Mouse (Mus musculus) heart, embryonic 15.5 days (tissue): ENCODE measurements around the gene Filip1. TPM values are rescaled to one million over a fixed set of nuclear protein-coding genes. Genes with fewer than 3 reads are reported as not detected.

Experiments used
- ATAC-seq: fragments of 200-750 bp; cut with Nextera tagmentation; replicated peaks from 2 replicates; pipeline ENCODE4 v1.8.0; 2017; ENCODE audit warnings: low read depth, moderate TSS enrichment; ENCODE audit not compliant: insufficient number of reproducible peaks, insufficient read depth, low FRiP score
- H3K27ac ChIP-seq: fragments of 300-500 bp; sonication (generic); 2 replicates; pipeline ENCODE4 v1.5.1; 2015; ENCODE audit warnings: mild to moderate bottlenecking, inconsistent platforms
- H3K27me3 ChIP-seq: fragments of 300-500 bp; sonication (generic); 2 replicates; pipeline ENCODE4 v1.6.1; 2015; ENCODE audit warnings: inconsistent platforms
- H3K36me3 ChIP-seq: fragments of 300-500 bp; sonication (generic); 2 replicates; pipeline ENCODE4 v1.6.1; 2015; ENCODE audit warnings: mild to moderate bottlenecking, inconsistent platforms
- H3K4me1 ChIP-seq: fragments of 300-500 bp; sonication (generic); replicated peaks from 2 replicates; pipeline ENCODE4 v1.6.1; 2015; ENCODE audit warnings: inconsistent platforms
- H3K4me2 ChIP-seq: fragments of 300-500 bp; sonication (generic); 2 replicates; pipeline ENCODE4 v1.6.1; 2015; ENCODE audit warnings: inconsistent platforms, mild to moderate bottlenecking, moderate library complexity
- H3K4me3 ChIP-seq: fragments of 300-500 bp; sonication (generic); 2 replicates; pipeline ENCODE4 v1.5.1; 2015; ENCODE audit warnings: mild to moderate bottlenecking, inconsistent platforms
- H3K9ac ChIP-seq: fragments of 300-500 bp; sonication (generic); 2 replicates; pipeline ENCODE4 v1.6.1; 2015; ENCODE audit warnings: mild to moderate bottlenecking, inconsistent platforms
- H3K9me3 ChIP-seq: fragments of 300-500 bp; sonication (generic); replicated peaks from 2 replicates; pipeline ENCODE4 v1.6.1; 2016; ENCODE audit warnings: inconsistent platforms
- WGBS: fragments of 180-500 bp; shearing (Covaris S2); methylation state at CpG from one replicate; pipeline ENCODE4 v1.1.7; 2015; ENCODE audit warnings: mixed read lengths; 5-methylcytosine and 5-hydroxymethylcytosine counted together
- polyA plus RNA-seq: library from polyadenylated mRNA; unstranded; fragments of >200 nt; fragmentation: Nextera tagmentation; extraction: Ambion mirVana; gene quantifications from 2 replicates; pipeline ENCODE4 v1.2.1, GENCODE M21; 2015

Filip1 gene
- polyA plus RNA-seq, 1 experiment from 2014 or later = 36.6 TPM

GRCm38 (mm10) chr9:79965600-79966392 lies 46.9 kb downstream of the Filip1 start:
- ATAC-seq = no peak
- Histone ChIP-seq H3K9ac (no peak overlapping the region), H3K27ac (peak overlapping the region; percentile 22; the same call in 1 of the 2 replicates), H3K4me1 (peaks cover 67% of the 10 kb centered on the region), H3K4me3 (no peak overlapping the region), H3K36me3 (no peaks in the 10 kb centered on the region), H3K27me3 (no peaks in the 10 kb centered on the region), H3K4me2 (peak overlapping the region; percentile 35; the same call in 1 of the 2 replicates), H3K9me3 (no peaks in the 10 kb centered on the region)
- 55% methylated on average over 14 of the region's 14 CpGs for WGBS

- H3K9ac ChIP-seq = no peak overlapping the region
- no peak overlapping the region for H3K27ac ChIP-seq
- H3K9me3 ChIP-seq = no peaks in the 10 kb centered on the region
- no peak overlapping the region for H3K4me3 ChIP-seq
- 72% methylated on average over 5 of the region's 5 CpGs for WGBS
- no peak for ATAC-seq
- H3K4me2 ChIP-seq = no peak overlapping the region
- peaks cover 63% of the 10 kb centered on the region for H3K4me1 ChIP-seq
- H3K36me3 ChIP-seq = no peaks in the 10 kb centered on the region
- H3K27me3 ChIP-seq = no peaks in the 10 kb centered on the region
These were observed 47.6 kb downstream of the Filip1 start for GRCm38 (mm10) chr9:79965003-79965402.

- Histone ChIP-seq H3K27ac (peak overlapping the region; percentile 66), H3K4me1 (peaks cover 40% of the 10 kb centered on the region), H3K36me3 (no peaks in the 10 kb centered on the region), H3K4me2 (peak overlapping the region; percentile 36), H3K9ac (peak overlapping the region; percentile 25; the same call in 1 of the 2 replicates), H3K27me3 (no peaks in the 10 kb centered on the region), H3K9me3 (no peaks in the 10 kb centered on the region), H3K4me3 (peak overlapping the region; percentile 4)
- peak; percentile 84 for ATAC-seq
- WGBS = 45% methylated on average over 16 of the region's 16 CpGs
These were observed 50.9 kb downstream of the Filip1 start for GRCm38 (mm10) chr9:79961630-79962285.

GRCm38 (mm10) chr9:79960453-79960852 lies 52.2 kb downstream of the Filip1 start:
- no peak for ATAC-seq
- 71% methylated on average over 6 of the region's 6 CpGs for WGBS
- H3K36me3 ChIP-seq = no peaks in the 10 kb centered on the region
- H3K9ac ChIP-seq = no peak overlapping the region
- H3K4me2 ChIP-seq = no peak overlapping the region
- no peak overlapping the region for H3K4me3 ChIP-seq
- H3K9me3 ChIP-seq = no peaks in the 10 kb centered on the region
- H3K27ac ChIP-seq = no peak overlapping the region
- H3K27me3 ChIP-seq = no peaks in the 10 kb centered on the region
- H3K4me1 ChIP-seq = peaks cover 35% of the 10 kb centered on the region

GRCm38 (mm10) chr9:79958395-79958794 lies 54.3 kb downstream of the Filip1 start:
- H3K36me3 ChIP-seq = no peaks in the 10 kb centered on the region
- H3K27ac ChIP-seq = no peak overlapping the region
- H3K9me3 ChIP-seq = no peaks in the 10 kb centered on the region
- no peak for ATAC-seq
- H3K4me3 ChIP-seq = no peak overlapping the region
- H3K4me1 ChIP-seq = peaks cover 33% of the 10 kb centered on the region
- WGBS = 42% methylated on average over 3 of the region's 3 CpGs
- no peak overlapping the region for H3K9ac ChIP-seq
- no peaks in the 10 kb centered on the region for H3K27me3 ChIP-seq
- H3K4me2 ChIP-seq = no peak overlapping the region

- Histone ChIP-seq H3K9me3 (no peaks in the 10 kb centered on the region), H3K36me3 (peaks cover 5% of the 10 kb centered on the region; the same call in 1 of the 2 replicates), H3K4me3 (no peak overlapping the region), H3K27ac (no peak overlapping the region), H3K27me3 (no peaks in the 10 kb centered on the region), H3K9ac (no peak overlapping the region), H3K4me1 (peaks cover 42% of the 10 kb centered on the region), H3K4me2 (no peak overlapping the region)
- WGBS = 23% methylated on average over 5 of the region's 5 CpGs
- ATAC-seq = no peak
These were observed 57.7 kb downstream of the Filip1 start for GRCm38 (mm10) chr9:79954944-79955343.

- 31% methylated on average over 8 of the region's 8 CpGs for WGBS
- Histone ChIP-seq H3K36me3 (peaks cover 5% of the 10 kb centered on the region; the same call in 1 of the 2 replicates), H3K9ac (no peak overlapping the region), H3K4me1 (peaks cover 41% of the 10 kb centered on the region), H3K4me2 (peak overlapping the region; percentile 31), H3K27me3 (no peaks in the 10 kb centered on the region), H3K4me3 (no peak overlapping the region), H3K27ac (peak overlapping the region; percentile 82), H3K9me3 (no peaks in the 10 kb centered on the region)
- ATAC-seq = peak; percentile 84
These were observed 60.7 kb downstream of the Filip1 start for GRCm38 (mm10) chr9:79951984-79952383.

GRCm38 (mm10) chr9:79951339-79951738 lies 61.3 kb downstream of the Filip1 start:
- WGBS = 81% methylated on average over 5 of the region's 5 CpGs
- H3K27ac ChIP-seq = peak overlapping the region; percentile 82
- no peaks in the 10 kb centered on the region for H3K9me3 ChIP-seq
- H3K9ac ChIP-seq = no peak overlapping the region
- no peak for ATAC-seq
- no peak overlapping the region for H3K4me3 ChIP-seq
- H3K4me1 ChIP-seq = peaks cover 41% of the 10 kb centered on the region
- H3K36me3 ChIP-seq = peaks cover 5% of the 10 kb centered on the region; the same call in 1 of the 2 replicates
- H3K4me2 ChIP-seq = peak overlapping the region; percentile 31; the same call in 1 of the 2 replicates
- H3K27me3 ChIP-seq = no peaks in the 10 kb centered on the region

GRCm38 (mm10) chr9:79950666-79951065 lies 62.0 kb downstream of the Filip1 start:
- Histone ChIP-seq H3K27me3 (no peaks in the 10 kb centered on the region), H3K4me2 (no peak overlapping the region), H3K9me3 (no peaks in the 10 kb centered on the region), H3K4me3 (no peak overlapping the region), H3K36me3 (peaks cover 5% of the 10 kb centered on the region; the same call in 1 of the 2 replicates), H3K27ac (no peak overlapping the region), H3K9ac (no peak overlapping the region), H3K4me1 (peaks cover 39% of the 10 kb centered on the region)
- WGBS = 93% methylated on average over 5 of the region's 5 CpGs
- no peak for ATAC-seq

GRCm38 (mm10) chr9:79950038-79950437 lies 62.6 kb downstream of the Filip1 start:
- no peak overlapping the region for H3K9ac ChIP-seq
- no peak overlapping the region for H3K4me2 ChIP-seq
- H3K27me3 ChIP-seq = no peaks in the 10 kb centered on the region
- H3K27ac ChIP-seq = no peak overlapping the region
- H3K4me1 ChIP-seq = peaks cover 40% of the 10 kb centered on the region
- 43% methylated on average over 6 of the region's 6 CpGs for whole genome bisulfite sequencing
- ATAC-seq = no peak
- no peak overlapping the region for H3K4me3 ChIP-seq
- H3K36me3 ChIP-seq = peaks cover 5% of the 10 kb centered on the region; the same call in 1 of the 2 replicates
- no peaks in the 10 kb centered on the region for H3K9me3 ChIP-seq

- Histone ChIP-seq H3K4me3 (no peak overlapping the region), H3K27me3 (no peaks in the 10 kb centered on the region), H3K4me1 (peaks cover 43% of the 10 kb centered on the region), H3K9ac (no peak overlapping the region), H3K27ac (0 out of 2 replicates have a peak overlapping the region, but pooled peaks have one; percentile 32), H3K9me3 (no peaks in the 10 kb centered on the region), H3K4me2 (no peak overlapping the region), H3K36me3 (peaks cover 5% of the 10 kb centered on the region; the same call in 1 of the 2 replicates)
- 53% methylated on average over 2 of the region's 2 CpGs for WGBS
- no peak for ATAC-seq
These were observed 64.3 kb downstream of the Filip1 start for GRCm38 (mm10) chr9:79948376-79948775.
